Mouse (Mus musculus) CH12.LX (cell line): ENCODE measurements around the gene Rrm1. TPM values are rescaled to one million over a fixed set of nuclear protein-coding genes. Genes with fewer than 3 reads are reported as not detected.
"Not testable (repeated sequence)": the region's sequence is repeated elsewhere in the genome, so short reads cannot be mapped to it uniquely, and the experiment has no call there.

Experiments used
- DNase-seq: peaks from one replicate; pipeline ENCODE4 v3.0.0-alpha.2; 2013; ENCODE audit errors: extremely low read depth
- H3K27ac ChIP-seq: 2 replicates; pipeline ENCODE4 v1.5.1; 2012; ENCODE audit warnings: low read depth, mild to moderate bottlenecking, control low read depth, moderate library complexity; ENCODE audit not compliant: insufficient read depth
- H3K27me3 ChIP-seq: replicated peaks from 2 replicates; pipeline ENCODE3; 2012; ENCODE audit warnings: inconsistent platforms
- H3K36me3 ChIP-seq, 2 experiments: replicated peaks in 1 of 2; 2 replicates each; pipeline versions ENCODE3 to v1.6.1; 2012; ENCODE audit warnings: inconsistent platforms in 1 of 2, low read length in 1 of 2, mild to moderate bottlenecking in 1 of 2, mixed read lengths in 1 of 2, moderate library complexity in 1 of 2; ENCODE audit not compliant: control insufficient read depth in 1 of 2, insufficient read depth in 1 of 2
- H3K4me1 ChIP-seq, 2 experiments: 2 replicates each; pipeline ENCODE4 v1.6.1; 2012; ENCODE audit warnings: inconsistent platforms in 1 of 2, moderate library complexity in 1 of 2; ENCODE audit not compliant: insufficient read depth in 2 of 2, control insufficient read depth in 1 of 2
- H3K4me2 ChIP-seq: 2 replicates; pipeline ENCODE4 v1.6.1; 2012; ENCODE audit warnings: low read depth, mild to moderate bottlenecking, control low read depth; ENCODE audit not compliant: poor library complexity, insufficient read depth, severe bottlenecking
- H3K4me3 ChIP-seq, 3 experiments: fragments of 150-350 bp in 1 of 3; sonication (generic) in 1 of 3; replicated peaks in 1 of 3; 2 replicates each; pipeline versions ENCODE3 to v1.5.1; 2011 to 2012; ENCODE audit warnings: low read depth in 2 of 3, low read length in 2 of 3, mild to moderate bottlenecking in 2 of 3, moderate library complexity in 2 of 3, control low read depth in 1 of 3, improper control_type of control experiment in 1 of 3, inconsistent platforms in 1 of 3, mixed read lengths in 1 of 3; ENCODE audit not compliant: poor library complexity in 1 of 3
- H3K79me2 ChIP-seq: replicated peaks from 2 replicates; pipeline ENCODE4 v1.6.1; 2012; ENCODE audit warnings: mild to moderate bottlenecking, moderate library complexity; ENCODE audit not compliant: control insufficient read depth, poor library complexity, insufficient read depth, severe bottlenecking; ENCODE audit errors: extremely low read depth
- H3K9ac ChIP-seq: 2 replicates; pipeline ENCODE4 v1.6.1; 2012; ENCODE audit warnings: low read depth, mild to moderate bottlenecking, control low read depth, moderate library complexity; ENCODE audit not compliant: insufficient read depth
- H3K9me3 ChIP-seq: replicated peaks from 2 replicates; pipeline ENCODE3; 2012; ENCODE audit warnings: low read length, inconsistent platforms, mixed read lengths
- CTCF ChIP-seq, 2 experiments: IDR thresholded peaks in 1 of 2; conservative IDR thresholded peaks in 1 of 2; 2 replicates each; pipeline ENCODE4 v1.5.1; 2011 to 2012; ENCODE audit warnings: low read depth in 2 of 2, low read length in 2 of 2, improper control_type of control experiment in 1 of 2, inconsistent platforms in 1 of 2, mild to moderate bottlenecking in 1 of 2, moderate library complexity in 1 of 2
- E2F4 ChIP-seq: IDR thresholded peaks from 2 replicates; pipeline ENCODE4 v1.6.1; 2011; ENCODE audit warnings: low read depth, low read length, improper control_type of control experiment; ENCODE audit not compliant: insufficient replicate concordance
- ELF1 ChIP-seq: IDR thresholded peaks from 2 replicates; pipeline ENCODE4 v1.6.1; 2014; ENCODE audit warnings: low read depth, mild to moderate bottlenecking, inconsistent platforms, low read length, improper control_type of control experiment
- EP300 ChIP-seq: IDR thresholded peaks from 2 replicates; pipeline ENCODE4 v1.6.1; 2011; ENCODE audit warnings: low read length, improper control_type of control experiment
- ETS1 ChIP-seq: conservative IDR thresholded peaks from 2 replicates; pipeline ENCODE4 v1.6.1; 2012; ENCODE audit warnings: low read depth, mild to moderate bottlenecking, inconsistent platforms, low read length, improper control_type of control experiment, moderate library complexity
- GABPA ChIP-seq: IDR thresholded peaks from 2 replicates; pipeline ENCODE4 v1.6.1; 2012; ENCODE audit warnings: low read depth, low read length, improper control_type of control experiment, inconsistent platforms; ENCODE audit not compliant: insufficient replicate concordance
- HCFC1 ChIP-seq: IDR thresholded peaks from 2 replicates; pipeline ENCODE4 v1.6.1; 2012; ENCODE audit warnings: low read depth, mild to moderate bottlenecking, inconsistent platforms, low read length, improper control_type of control experiment
- IRF4 ChIP-seq: IDR thresholded peaks from 2 replicates; pipeline ENCODE4 v1.6.1; 2014; ENCODE audit warnings: low read depth, mild to moderate bottlenecking, inconsistent platforms, low read length, improper control_type of control experiment
- JUN ChIP-seq: IDR thresholded peaks from 2 replicates; pipeline ENCODE4 v1.6.1; 2011; ENCODE audit warnings: low read depth, mild to moderate bottlenecking, low read length, improper control_type of control experiment, moderate library complexity; ENCODE audit not compliant: insufficient read depth
- JUND ChIP-seq: conservative IDR thresholded peaks from 2 replicates; pipeline ENCODE4 v1.6.1; 2011; ENCODE audit warnings: low read depth, low read length, improper control_type of control experiment
- MAZ ChIP-seq: IDR thresholded peaks from 2 replicates; pipeline ENCODE4 v1.6.1; 2012; ENCODE audit warnings: low read depth, mild to moderate bottlenecking, inconsistent platforms, low read length, improper control_type of control experiment, moderate library complexity
- MXI1 ChIP-seq: IDR thresholded peaks from 2 replicates; pipeline ENCODE4 v1.6.1; 2011; ENCODE audit warnings: mild to moderate bottlenecking, low read depth, low read length, improper control_type of control experiment
- MYC ChIP-seq: IDR thresholded peaks from 2 replicates; pipeline ENCODE4 v1.6.1; 2011; ENCODE audit warnings: low read depth, mild to moderate bottlenecking, improper control_type of control experiment, low read length
- NELFE ChIP-seq: IDR thresholded peaks from 2 replicates; pipeline ENCODE4 v1.6.1; 2011; ENCODE audit warnings: low read depth, low read length, improper control_type of control experiment
- POLR2AphosphoS2 ChIP-seq: IDR thresholded peaks from 2 replicates; pipeline ENCODE4 v1.6.1; 2011; ENCODE audit warnings: low read depth, low read length, improper control_type of control experiment
- RAD21 ChIP-seq: IDR thresholded peaks from 2 replicates; pipeline ENCODE4 v1.6.1; 2011; ENCODE audit warnings: low read depth, mild to moderate bottlenecking, low read length, improper control_type of control experiment, moderate library complexity
- RCOR1 ChIP-seq: conservative IDR thresholded peaks from 2 replicates; pipeline ENCODE4 v1.6.1; 2012; ENCODE audit warnings: low read depth, mild to moderate bottlenecking, inconsistent platforms, low read length, improper control_type of control experiment
- SIN3A ChIP-seq: IDR thresholded peaks from 2 replicates; pipeline ENCODE4 v1.6.1; 2012; ENCODE audit warnings: low read length, improper control_type of control experiment, inconsistent platforms
- TBP ChIP-seq: conservative IDR thresholded peaks from 2 replicates; pipeline ENCODE4 v1.6.1; 2011; ENCODE audit warnings: low read depth, low read length, improper control_type of control experiment
- USF1 ChIP-seq: IDR thresholded peaks from 2 replicates; pipeline ENCODE4 v1.6.1; 2014; ENCODE audit warnings: low read depth, mild to moderate bottlenecking, inconsistent platforms, low read length, improper control_type of control experiment
- ZC3H11A ChIP-seq: IDR thresholded peaks from 2 replicates; pipeline ENCODE4 v1.6.1; 2012; ENCODE audit warnings: low read depth, mild to moderate bottlenecking, inconsistent platforms, low read length, improper control_type of control experiment
- ZKSCAN1 ChIP-seq: IDR thresholded peaks from 2 replicates; pipeline ENCODE4 v1.6.1; 2012; ENCODE audit warnings: low read depth, inconsistent platforms, low read length, improper control_type of control experiment, borderline replicate concordance
- ZMIZ1 ChIP-seq: IDR thresholded peaks from 2 replicates; pipeline ENCODE4 v1.6.1; 2012; ENCODE audit warnings: low read depth, mild to moderate bottlenecking, inconsistent platforms, low read length, improper control_type of control experiment
- dilution Hi-C: fragments of 300-500 bp; cut with MboI; formaldehyde crosslinking; loops from 2 replicates; pipeline ENCODE4 v1.14.3; 2020; ENCODE audit warnings: low sequenced_read_pairs; ENCODE audit not compliant: extremely low pct_unique_long_range_greater_than_20kb, extremely low pct_ligation_motif_present
- in situ Hi-C: fragments of 300-500 bp; cut with MboI; formaldehyde crosslinking; loops from 3 replicates; pipeline ENCODE4 v1.14.3; 2019; ENCODE audit warnings: low sequenced_read_pairs, low pct_ligation_motif_present, low pct_unique_long_range_greater_than_20kb, mixed read lengths
- polyA plus RNA-seq: library from polyadenylated mRNA; unstranded; fragments of >175 nt; gene quantifications from 2 replicates; pipeline ENCODE4 v1.2.1, GENCODE M21; 2012; ENCODE audit warnings: low read depth; ENCODE audit not compliant: insufficient read length
- total RNA-seq, 2 experiments: library from RNA; depleted of rRNA; stranded (reverse); fragments of 300-350 nt in 1 of 2; fragments of >200 nt in 1 of 2; gene quantifications; 2 replicates each; pipeline ENCODE4 v1.2.3; 2012 to 2014

Rrm1 gene
- total and polyA plus RNA-seq, 3 experiments, result 156 to 248 (median 227) TPM

DNA sequence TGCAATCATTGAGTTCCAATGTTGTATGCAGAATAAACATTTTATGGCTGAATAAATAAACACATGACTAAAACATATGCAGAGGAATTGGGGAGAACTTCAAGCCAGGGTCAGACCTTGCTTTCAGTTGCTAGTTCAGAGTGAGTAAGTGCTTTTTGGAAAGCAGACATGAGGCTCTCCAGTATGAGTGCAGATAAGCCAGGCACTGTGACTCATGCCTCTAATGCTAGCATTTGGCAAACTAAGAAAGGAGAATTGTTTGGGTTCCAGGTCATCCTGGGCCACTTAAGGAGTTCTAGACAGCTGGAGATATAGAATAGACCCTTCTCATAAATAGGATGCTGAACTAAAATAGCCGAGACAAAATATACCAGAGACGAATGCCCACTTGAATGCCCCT lies 42.2 kb downstream of the Rrm1 start:
- TF ChIP-seq HCFC1 (no peak), CTCF (conservative IDR thresholded peaks at IDR 0.05 in 1 of 2, IDR thresholded peaks at IDR 0.05 in 1 of 2; ENCODE audit: low read depth in 2 of 2, low read length in 2 of 2) (no peak), ZKSCAN1 (no peak), JUND (no peak), RCOR1 (no peak), NELFE (no peak), EP300 (no peak), USF1 (no peak), ETS1 (no peak), MYC (no peak)
- 0 out of 4 replicates have a peak, but pooled peaks cover 0 to 3% of the 10 kb centered on the region in 2 experiments for H3K4me1 ChIP-seq
- no peaks in the 10 kb centered on the region for H3K9me3 ChIP-seq
- H3K4me2 ChIP-seq, result no peak overlapping the region
- no peak overlapping the region for H3K27ac ChIP-seq
- H3K79me2 ChIP-seq, result no peaks in the 10 kb centered on the region
- dilution Hi-C loops, result no loop called here
- peaks cover 0 to 13% of the 10 kb centered on the region in 2 experiments for H3K36me3 ChIP-seq
- H3K4me3 ChIP-seq, result no peak overlapping the region
- DNase-seq, result no peak
- in situ Hi-C loops, result no loop called here
- no peaks in the 10 kb centered on the region for H3K27me3 ChIP-seq
- H3K9ac ChIP-seq, result no peak overlapping the region

- in situ Hi-C loops, dilution Hi-C loops, DNase-seq, H3K9me3 ChIP-seq, H3K4me3 ChIP-seq, H3K4me1 ChIP-seq, H3K27ac ChIP-seq, H3K4me2 ChIP-seq, H3K79me2 ChIP-seq, H3K27me3 ChIP-seq, H3K9ac ChIP-seq: not testable (repeated sequence)
- H3K36me3 ChIP-seq, result peaks cover 0 to 11% of the 10 kb centered on the region in 2 experiments
Observed at GRCm38 (mm10) chr7:102484766-102485165, 43.3 kb downstream of the Rrm1 start.

GRCm38 (mm10) chr7:102486105-102486504 lies 44.6 kb downstream of the Rrm1 start:
- TF ChIP-seq MAZ (no peak), MXI1 (no peak), ZMIZ1 (no peak), JUND (no peak), ETS1 (no peak), NELFE (no peak), SIN3A (no peak), TBP (no peak), JUN (no peak), POLR2AphosphoS2 (no peak), EP300 (no peak), ELF1 (no peak), RAD21 (no peak), ZC3H11A (no peak), GABPA (no peak), E2F4 (no peak), IRF4 (no peak)
- Histone ChIP-seq H3K36me3 (peaks cover 0 to 8% of the 10 kb centered on the region in 2 experiments), H3K9me3 (no peaks in the 10 kb centered on the region), H3K4me2 (no peak overlapping the region), H3K27ac (no peak overlapping the region), H3K27me3 (no peaks in the 10 kb centered on the region), H3K4me3 (no peak overlapping the region), H3K79me2 (no peaks in the 10 kb centered on the region), H3K4me1 (no peaks in the 10 kb centered on the region), H3K9ac (no peak overlapping the region)
- dilution Hi-C loops (no loop called here), in situ Hi-C loops (no loop called here)
- DNase-seq, result no peak
